Mouse (Mus musculus): ENCODE results near the gene Reck.

- TF ChIP-seq CTCF (IDR thresholded peaks at IDR 0.05; ENCODE audit: low read depth) (no peak), EP300 (optimal IDR thresholded peaks at IDR 0.05) (no peak)
Observed at GRCm38 (mm10) chr4:43859886-43860285, 15.4 kb upstream of the Reck start.

All from stomach, postnatal 0 days (tissue).